Mouse (Mus musculus) CH12F3 (cell line): ENCODE measurements around the gene Nod2.

ENCODE experiments used
- in situ Hi-C: fragments of 300-500 bp; cut with MboI; formaldehyde crosslinking; loops from 2 replicates; pipeline ENCODE4 v1.14.3; 2020; ENCODE audit warnings: low sequenced_read_pairs

The Nod2 gene

GRCm38 (mm10) chr8:88671575-88671974 is 24.5 kb downstream of the Nod2 start:
- in situ Hi-C loops, result no loop called here

GRCm38 (mm10) chr8:88673859-88674258 is 26.7 kb downstream of the Nod2 start:
- in situ Hi-C loops, result no loop called here

- in situ Hi-C loops, result no loop called here
Observed at GRCm38 (mm10) chr8:88675372-88676165, 28.5 kb downstream of the Nod2 start.

- in situ Hi-C loops, result no loop called here
Observed at GRCm38 (mm10) chr8:88677071-88677470, 30.0 kb downstream of the Nod2 start.

- in situ Hi-C loops, result no loop called here
Observed at GRCm38 (mm10) chr8:88680566-88680965, 33.5 kb downstream of the Nod2 start.

GRCm38 (mm10) chr8:88681046-88681445 is 33.9 kb downstream of the Nod2 start:
- in situ Hi-C loops, result no loop called here

GRCm38 (mm10) chr8:88683656-88684289 is 36.7 kb downstream of the Nod2 start:
- in situ Hi-C loops, result no loop called here

GRCm38 (mm10) chr8:88686226-88686905 is 39.3 kb downstream of the Nod2 start:
- in situ Hi-C loops, result no loop called here

GRCm38 (mm10) chr8:88686906-88687235 is 39.8 kb downstream of the Nod2 start:
- in situ Hi-C loops, result no loop called here

GRCm38 (mm10) chr8:88689151-88689550 is 42.0 kb downstream of the Nod2 start:
- in situ Hi-C loops, result no loop called here

- in situ Hi-C loops, result no loop called here
Observed at GRCm38 (mm10) chr8:88689891-88690290, 42.8 kb downstream of the Nod2 start.

- in situ Hi-C loops, result no loop called here
Observed at GRCm38 (mm10) chr8:88691342-88691948, 44.3 kb downstream of the Nod2 start.

- in situ Hi-C loops, result no loop called here
Observed at GRCm38 (mm10) chr8:88691961-88692360, 44.8 kb downstream of the Nod2 start.

- in situ Hi-C loops, result no loop called here
Observed at GRCm38 (mm10) chr8:88692866-88693265, 45.8 kb downstream of the Nod2 start.

- in situ Hi-C loops, result no loop called here
Observed at GRCm38 (mm10) chr8:88693376-88693775, 46.3 kb downstream of the Nod2 start.

GRCm38 (mm10) chr8:88694291-88694690 is 47.2 kb downstream of the Nod2 start:
- in situ Hi-C loops, result no loop called here

- in situ Hi-C loops, result no loop called here
Observed at GRCm38 (mm10) chr8:88696228-88696627, 49.1 kb downstream of the Nod2 start.

- in situ Hi-C loops, result no loop called here
Observed at GRCm38 (mm10) chr8:88696721-88697641, 49.9 kb downstream of the Nod2 start, which contains the start of gene Cyld. Gene Cyld, plus strand, starts transcription at chr8:88697028.

GRCm38 (mm10) chr8:88697642-88698031 is 50.5 kb downstream of the Nod2 start:
- in situ Hi-C loops, result no loop called here

- in situ Hi-C loops, result no loop called here
Observed at GRCm38 (mm10) chr8:88698048-88698447, 50.9 kb downstream of the Nod2 start.
